Comparison of ENCODE assay signal across 18 mouse cellular contexts in genomic region chr14:103102246-103102645, GRCm38 (mm10). TPM values are rescaled to one million over a fixed set of nuclear protein-coding genes. Genes with fewer than 3 reads are reported as not detected.
DNase-seq lines count a peak whose midpoint lies in the region; ATAC-seq and TF ChIP-seq lines count a peak whose summit lies in the region.
"Had no signal": no experiment of that assay in that cellular context is flagged by ENCODE, and none has a peak within 500 bp of the region (broad histone marks: within the 10 kb centered on the region; RNA-seq: fewer than 3 reads in every experiment).

No protein-coding gene starts in this region.

- no peaks in the 10 kb centered on the region for H3K27me3 ChIP-seq in liver, postnatal 0 days (ENCODE audit: insufficient read depth, low read length)
- H3K27me3 ChIP-seq in liver, embryonic 12.5 days (replicated peaks): no peaks in the 10 kb centered on the region
- H3K27me3 ChIP-seq in intestine, postnatal 0 days (replicated peaks; ENCODE audit: control insufficient read depth, insufficient read depth, low read length): no peaks in the 10 kb centered on the region
- no peaks in the 10 kb centered on the region for H3K27me3 ChIP-seq in kidney, postnatal 0 days (ENCODE audit: insufficient read depth, low read length)
- H3K27me3 ChIP-seq in stomach, embryonic 16.5 days (ENCODE audit: control insufficient read depth, insufficient read depth, low read length): no peaks in the 10 kb centered on the region
- H3K27me3 ChIP-seq in hindbrain, embryonic 16.5 days (replicated peaks; ENCODE audit: control insufficient read depth, insufficient read depth, low read length): no peaks in the 10 kb centered on the region
- H3K27me3 ChIP-seq: heart, embryonic 12.5 days; Patski had no signal

- no peak for TF ChIP-seq EP300 in liver, postnatal 0 days (IDR thresholded peaks at IDR 0.05; ENCODE audit: low read depth)

- ATAC-seq in liver, postnatal 0 days: no peak
- ATAC-seq in liver, embryonic 12.5 days: no peak
- ATAC-seq in intestine, postnatal 0 days: peak; percentile 15; the same call in 1 of the 2 replicates
- peak; percentile 48 for ATAC-seq in kidney, postnatal 0 days (replicated peaks; ENCODE audit: low FRiP score, low read depth)
- ATAC-seq in stomach, embryonic 16.5 days (ENCODE audit: insufficient read depth, low FRiP score): no peak
- no peak for ATAC-seq in hindbrain, embryonic 16.5 days
- ATAC-seq: Patski had no signal

- no peak for TF ChIP-seq CTCF in liver, postnatal 0 days (IDR thresholded peaks at IDR 0.05; ENCODE audit: low read depth)
- no peak for TF ChIP-seq CTCF in intestine, postnatal 0 days (IDR thresholded peaks at IDR 0.05; ENCODE audit: low read depth)
- no peak for TF ChIP-seq CTCF in kidney, postnatal 0 days (IDR thresholded peaks at IDR 0.05; ENCODE audit: low read depth)

- 57% methylated on average over 6 of the region's 6 CpGs for WGBS in liver, postnatal 0 days (ENCODE audit: insufficient replicate concordance)
- 61% methylated on average over 6 of the region's 6 CpGs for WGBS in liver, embryonic 12.5 days (ENCODE audit: insufficient replicate concordance)
- WGBS in intestine, postnatal 0 days: 38% methylated on average over 6 of the region's 6 CpGs
- 41% methylated on average over 6 of the region's 6 CpGs for WGBS in kidney, postnatal 0 days
- 43% methylated on average over 6 of the region's 6 CpGs for WGBS in stomach, embryonic 16.5 days
- WGBS in hindbrain, embryonic 16.5 days: 62% methylated on average over 6 of the region's 6 CpGs

- intact Hi-C loops in left cerebral cortex, postnatal 25 days (cut with DNase I): no loop called here

- H3K4me3 ChIP-seq in liver, postnatal 0 days (ENCODE audit: low read depth, low read length): no peak overlapping the region
- H3K4me3 ChIP-seq in liver, embryonic 12.5 days: no peak overlapping the region
- no peak overlapping the region for H3K4me3 ChIP-seq in intestine, postnatal 0 days (ENCODE audit: low read depth, low read length)
- H3K4me3 ChIP-seq in kidney, postnatal 0 days (replicated peaks; ENCODE audit: low read depth, low read length): no peak overlapping the region
- no peak overlapping the region for H3K4me3 ChIP-seq in stomach, embryonic 16.5 days (replicated peaks; ENCODE audit: low read length)
- H3K4me3 ChIP-seq in hindbrain, embryonic 16.5 days (ENCODE audit: low read length): no peak overlapping the region
- H3K4me3 ChIP-seq: heart, embryonic 12.5 days had no signal

- no peaks in the 10 kb centered on the region for H3K36me3 ChIP-seq in liver, postnatal 0 days (replicated peaks; ENCODE audit: insufficient read depth, low read length)
- no peaks in the 10 kb centered on the region for H3K36me3 ChIP-seq in liver, embryonic 12.5 days
- H3K36me3 ChIP-seq in intestine, postnatal 0 days (ENCODE audit: control insufficient read depth, insufficient read depth): no peaks in the 10 kb centered on the region
- H3K36me3 ChIP-seq in kidney, postnatal 0 days (ENCODE audit: insufficient read depth, low read length): no peaks in the 10 kb centered on the region
- no peaks in the 10 kb centered on the region for H3K36me3 ChIP-seq in stomach, embryonic 16.5 days (ENCODE audit: control insufficient read depth, insufficient read depth, low read length)
- no peaks in the 10 kb centered on the region for H3K36me3 ChIP-seq in hindbrain, embryonic 16.5 days (ENCODE audit: control insufficient read depth, insufficient read depth, low read length)
- H3K36me3 ChIP-seq: heart, embryonic 12.5 days had no signal

- no peak overlapping the region for H3K9ac ChIP-seq in liver, postnatal 0 days (replicated peaks)
- no peak overlapping the region for H3K9ac ChIP-seq in liver, embryonic 12.5 days
- no peak overlapping the region for H3K9ac ChIP-seq in intestine, postnatal 0 days (ENCODE audit: low read depth, low read length)
- no peak overlapping the region for H3K9ac ChIP-seq in kidney, postnatal 0 days (ENCODE audit: low read depth, low read length)
- H3K9ac ChIP-seq in stomach, embryonic 16.5 days (ENCODE audit: low read length): no peak overlapping the region
- no peak overlapping the region for H3K9ac ChIP-seq in hindbrain, embryonic 16.5 days (ENCODE audit: low read depth, low read length)
- H3K9ac ChIP-seq: heart, embryonic 12.5 days had no signal

- H3K4me2 ChIP-seq in liver, postnatal 0 days (ENCODE audit: low read depth, low read length): no peak overlapping the region
- H3K4me2 ChIP-seq in liver, embryonic 12.5 days: no peak overlapping the region
- no peak overlapping the region; the same call in 1 of the 2 replicates for H3K4me2 ChIP-seq in intestine, postnatal 0 days (replicated peaks; ENCODE audit: low read depth)
- no peak overlapping the region for H3K4me2 ChIP-seq in kidney, postnatal 0 days (ENCODE audit: low read length)
- H3K4me2 ChIP-seq in stomach, embryonic 16.5 days (ENCODE audit: low read depth, low read length): no peak overlapping the region
- H3K4me2 ChIP-seq in hindbrain, embryonic 16.5 days (ENCODE audit: low read length): no peak overlapping the region
- H3K4me2 ChIP-seq: heart, embryonic 12.5 days had no signal

- no peak for DNase-seq in liver, postnatal 0 days
- peak; percentile 18 for DNase-seq in kidney, postnatal 0 days (ENCODE audit: low spot score)
- DNase-seq in cerebellum, adult 9-11 months: no peak
- no peak for DNase-seq in left cerebral cortex, postnatal 25 days (ENCODE audit: low spot score in 2 of 2)
- DNase-seq: cerebellum, postnatal 25 days; gastrocnemius, postnatal 25 days; heart, postnatal 36 days; layer of hippocampus, adult 9-11 months; midbrain, embryonic 14.5 days; right cerebral cortex, postnatal 14 days; thymus, adult 18-20 months had no signal

- peaks cover 17% of the 10 kb centered on the region for H3K4me1 ChIP-seq in liver, postnatal 0 days (ENCODE audit: insufficient read depth)
- H3K4me1 ChIP-seq in liver, embryonic 12.5 days: peaks cover 14% of the 10 kb centered on the region
- 0 out of 2 replicates have a peak, but pooled peaks cover 7% of the 10 kb centered on the region for H3K4me1 ChIP-seq in intestine, postnatal 0 days (replicated peaks; ENCODE audit: control insufficient read depth, insufficient read depth, low read length)
- H3K4me1 ChIP-seq in kidney, postnatal 0 days (replicated peaks; ENCODE audit: insufficient read depth, low read length): 0 out of 2 replicates have a peak, but pooled peaks cover 2% of the 10 kb centered on the region
- H3K4me1 ChIP-seq in stomach, embryonic 16.5 days (ENCODE audit: control insufficient read depth, insufficient read depth, low read length): peaks cover 16% of the 10 kb centered on the region; the same call in 1 of the 2 replicates
- H3K4me1 ChIP-seq in hindbrain, embryonic 16.5 days (ENCODE audit: control insufficient read depth, insufficient read depth, low read depth, low read length): peaks cover 6% of the 10 kb centered on the region

- peak overlapping the region; percentile 52; the same call in 1 of the 2 replicates for H3K27ac ChIP-seq in liver, postnatal 0 days (ENCODE audit: low read depth)
- no peak overlapping the region for H3K27ac ChIP-seq in liver, embryonic 12.5 days
- H3K27ac ChIP-seq in intestine, postnatal 0 days (ENCODE audit: low read depth, low read length): peak overlapping the region; percentile 83
- H3K27ac ChIP-seq in kidney, postnatal 0 days: 0 out of 2 replicates have a peak overlapping the region, but pooled peaks have one; percentile 31
- peak overlapping the region; percentile 38 for H3K27ac ChIP-seq in stomach, embryonic 16.5 days (ENCODE audit: low read length)
- no peak overlapping the region for H3K27ac ChIP-seq in hindbrain, embryonic 16.5 days (ENCODE audit: low read depth, low read length)

- H3K9me3 ChIP-seq in liver, postnatal 0 days (ENCODE audit: low read length): no peaks in the 10 kb centered on the region
- no peaks in the 10 kb centered on the region for H3K9me3 ChIP-seq in liver, embryonic 12.5 days (replicated peaks)
- no peaks in the 10 kb centered on the region for H3K9me3 ChIP-seq in intestine, postnatal 0 days (ENCODE audit: control insufficient read depth)
- no peaks in the 10 kb centered on the region for H3K9me3 ChIP-seq in kidney, postnatal 0 days (replicated peaks; ENCODE audit: low read length)
- H3K9me3 ChIP-seq in stomach, embryonic 16.5 days (replicated peaks; ENCODE audit: control insufficient read depth, low read length): no peaks in the 10 kb centered on the region
- no peaks in the 10 kb centered on the region for H3K9me3 ChIP-seq in hindbrain, embryonic 16.5 days (ENCODE audit: control insufficient read depth, low read length)
- H3K9me3 ChIP-seq: heart, embryonic 12.5 days had no signal

RNA-seq across cellular contexts. Expression of gene Fbxl3, which starts 2.9 kb away (rescaled TPM):
- 10.2 and 10.7 TPM in 2 replicates for polyA plus RNA-seq in liver, postnatal 0 days (2015; fragmentation: Nextera tagmentation; extraction: Ambion mirVana)
- polyA plus RNA-seq in liver, embryonic 12.5 days (2016; fragmentation: Nextera tagmentation; extraction: Ambion mirVana): 14.7 and 16.4 TPM in 2 replicates
- 21.7 and 22.1 TPM in 2 replicates for polyA plus RNA-seq in intestine, postnatal 0 days (2015; fragmentation: Nextera tagmentation; extraction: Ambion mirVana)
- 27.6 and 28.5 TPM in 2 replicates for polyA plus RNA-seq in kidney, postnatal 0 days (2015; fragmentation: Nextera tagmentation; extraction: Ambion mirVana)
- polyA plus RNA-seq in stomach, embryonic 16.5 days (2015; fragmentation: Nextera tagmentation; extraction: Ambion mirVana): 19.0 and 22.1 TPM in 2 replicates
- total RNA-seq in left cerebral cortex, postnatal 25 days (2021): 10 to 100 TPM; 89.1 to 89.7 TPM
- polyA plus RNA-seq in hindbrain, embryonic 16.5 days (2015; fragmentation: Nextera tagmentation; extraction: Ambion mirVana): 18.5 and 21.3 TPM in 2 replicates

RNA-seq across cellular contexts. Expression of gene Cln5, which starts 32.2 kb away (rescaled TPM):
- 14.2 and 15.2 TPM in 2 replicates for polyA plus RNA-seq in liver, postnatal 0 days (2015; fragmentation: Nextera tagmentation; extraction: Ambion mirVana)
- 23.2 and 23.9 TPM in 2 replicates for polyA plus RNA-seq in liver, embryonic 12.5 days (2016; fragmentation: Nextera tagmentation; extraction: Ambion mirVana)
- polyA plus RNA-seq in intestine, postnatal 0 days (2015; fragmentation: Nextera tagmentation; extraction: Ambion mirVana): 15.7 and 17.1 TPM in 2 replicates
- 32.7 and 36.2 TPM in 2 replicates for polyA plus RNA-seq in kidney, postnatal 0 days (2015; fragmentation: Nextera tagmentation; extraction: Ambion mirVana)
- 31.7 and 31.9 TPM in 2 replicates for polyA plus RNA-seq in stomach, embryonic 16.5 days (2015; fragmentation: Nextera tagmentation; extraction: Ambion mirVana)
- 1 to 10 TPM; 9.2 to 9.8 TPM for total RNA-seq in left cerebral cortex, postnatal 25 days (2021)
- polyA plus RNA-seq in hindbrain, embryonic 16.5 days (2015; fragmentation: Nextera tagmentation; extraction: Ambion mirVana): 12.1 and 13.8 TPM in 2 replicates

RNA-seq across cellular contexts. Expression of gene Acod1, which starts 55.5 kb away (rescaled TPM):
- 0.09 TPM in 1 of 2 replicates, not detected in the other for polyA plus RNA-seq in liver, postnatal 0 days (2015; fragmentation: Nextera tagmentation; extraction: Ambion mirVana)
- polyA plus RNA-seq in liver, embryonic 12.5 days (2016; fragmentation: Nextera tagmentation; extraction: Ambion mirVana): 0.10 and 0.12 TPM in 2 replicates
- not detected in 2 replicates for polyA plus RNA-seq in intestine, postnatal 0 days (2015; fragmentation: Nextera tagmentation; extraction: Ambion mirVana)
- polyA plus RNA-seq in kidney, postnatal 0 days (2015; fragmentation: Nextera tagmentation; extraction: Ambion mirVana): not detected in 2 replicates
- polyA plus RNA-seq in stomach, embryonic 16.5 days (2015; fragmentation: Nextera tagmentation; extraction: Ambion mirVana): 0.08 TPM in 1 of 2 replicates, not detected in the other
- not detected for total RNA-seq in left cerebral cortex, postnatal 25 days (2021)
- not detected in 2 replicates for polyA plus RNA-seq in hindbrain, embryonic 16.5 days (2015; fragmentation: Nextera tagmentation; extraction: Ambion mirVana)
- total RNA-seq: gastrocnemius, postnatal 25 days; heart, postnatal 36 days had no signal
- polyA plus RNA-seq: embryonic facial prominence, embryonic 11.5 days; heart, embryonic 12.5 days had no signal

Comparison
In these comparisons a context has a peak if more than half of its experiments do, and no peak if none do; other contexts are left out.
1. H3K27ac ChIP-seq: peak in liver, postnatal 0 days (single experiment), intestine, postnatal 0 days (single experiment), kidney, postnatal 0 days (single experiment) and stomach, embryonic 16.5 days (single experiment); none in liver, embryonic 12.5 days (single experiment) and hindbrain, embryonic 16.5 days (single experiment).
2. ATAC-seq: peak in intestine, postnatal 0 days (single experiment) and kidney, postnatal 0 days (single experiment); none in liver, postnatal 0 days (single experiment), liver, embryonic 12.5 days (single experiment), stomach, embryonic 16.5 days (single experiment) and hindbrain, embryonic 16.5 days (single experiment).